Mouse (Mus musculus): ENCODE data around the gene Cxcl15.

GRCm38 (mm10) chr5:90765821-90766606 is 28.3 kb upstream of the Cxcl15 start:
- TF ChIP-seq GATA1 (IDR thresholded peaks at IDR 0.05; ENCODE audit: low read length) = no peak
- no peak for TF ChIP-seq TAL1 (IDR thresholded peaks at IDR 0.05; ENCODE audit: low read length)

Data from erythroblast, embryonic 14.5 days (primary cell).